Mouse (Mus musculus): ENCODE measurements around the gene Gnao1.

DNA sequence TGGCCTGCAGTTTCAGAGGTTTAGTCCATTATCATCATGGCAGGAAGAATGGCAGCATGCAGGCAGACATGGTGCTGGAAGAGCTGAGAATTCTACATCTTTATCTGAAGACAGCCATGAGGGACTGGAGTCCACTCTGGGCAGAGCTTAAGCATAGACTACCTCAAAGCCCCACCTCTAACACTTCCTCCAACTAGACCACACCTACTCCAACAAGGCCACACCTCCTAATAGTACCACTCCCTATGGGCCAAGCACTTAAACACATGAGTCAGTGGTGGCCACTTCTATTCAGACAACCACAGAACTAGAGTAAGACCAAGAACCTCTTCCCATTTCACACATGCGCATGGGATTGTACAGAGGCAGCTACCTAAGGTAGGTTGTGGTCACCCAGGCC, 136.6 kb downstream of the Gnao1 start:
- TF ChIP-seq POLR2A (IDR thresholded peaks at IDR 0.05; ENCODE audit: borderline replicate concordance, extremely low read depth, insufficient read depth, insufficient read length, poor library complexity, severe bottlenecking) (no peak), CTCF (IDR thresholded peaks at IDR 0.05; ENCODE audit: borderline replicate concordance, extremely low read depth, insufficient read depth, insufficient read length) (no peak)
